Mouse (Mus musculus): Measurements from ENCODE around the gene Lpp.

The Lpp gene

DNA sequence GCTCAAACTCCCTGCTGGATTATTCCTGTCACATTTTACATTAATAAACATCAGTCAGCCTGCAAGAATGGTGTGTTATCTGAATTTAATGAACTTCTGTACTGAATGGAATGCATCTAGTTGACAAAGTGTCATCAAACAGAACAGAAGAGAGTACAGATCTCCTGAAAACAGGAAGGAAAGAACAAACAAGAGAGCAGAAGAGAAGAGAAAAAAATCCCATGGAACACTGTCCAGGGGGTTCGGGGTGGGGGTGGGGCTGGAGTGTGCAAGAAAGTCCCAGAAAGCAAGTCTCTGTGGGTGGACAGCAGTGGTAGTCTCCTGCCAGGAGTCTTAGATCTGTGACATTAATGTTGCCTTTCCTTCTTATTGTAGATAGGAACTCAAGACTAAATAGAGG, 412.8 kb downstream of the Lpp start:
- no peak for DNase-seq (ENCODE audit: low spot score in 2 of 2)

GRCm38 (mm10) chr16:24807565-24807964, 414.3 kb downstream of the Lpp start:
- no peak for DNase-seq (ENCODE audit: low spot score in 2 of 2)

DNA sequence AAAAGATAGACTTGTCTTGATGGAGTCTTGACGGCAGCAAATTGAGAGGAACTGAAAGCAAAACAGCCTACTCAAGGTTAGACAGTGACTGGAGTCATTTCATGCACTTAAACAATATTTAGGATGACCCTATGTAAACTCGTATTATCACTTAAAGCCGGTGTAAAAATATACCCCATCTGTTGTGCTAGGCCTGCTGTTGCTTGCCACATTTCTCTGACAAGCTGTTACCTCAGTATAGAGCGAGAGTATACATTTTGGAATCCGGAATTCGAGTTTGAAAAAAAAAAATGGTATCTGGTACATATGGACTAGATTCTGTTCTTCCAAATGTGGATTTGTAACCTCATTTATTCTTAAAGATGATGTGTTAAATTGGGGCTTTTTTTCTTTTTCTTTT, 416.5 kb downstream of the Lpp start:
- peak; percentile 15 to 28 for DNase-seq (ENCODE audit: low spot score in 2 of 2)

GRCm38 (mm10) chr16:24816621-24817020, 423.3 kb downstream of the Lpp start:
- DNase-seq (ENCODE audit: low spot score in 2 of 2), result no peak

GRCm38 (mm10) chr16:24817381-24817780, 424.1 kb downstream of the Lpp start:
- no peak for DNase-seq (ENCODE audit: low spot score in 2 of 2)

DNA sequence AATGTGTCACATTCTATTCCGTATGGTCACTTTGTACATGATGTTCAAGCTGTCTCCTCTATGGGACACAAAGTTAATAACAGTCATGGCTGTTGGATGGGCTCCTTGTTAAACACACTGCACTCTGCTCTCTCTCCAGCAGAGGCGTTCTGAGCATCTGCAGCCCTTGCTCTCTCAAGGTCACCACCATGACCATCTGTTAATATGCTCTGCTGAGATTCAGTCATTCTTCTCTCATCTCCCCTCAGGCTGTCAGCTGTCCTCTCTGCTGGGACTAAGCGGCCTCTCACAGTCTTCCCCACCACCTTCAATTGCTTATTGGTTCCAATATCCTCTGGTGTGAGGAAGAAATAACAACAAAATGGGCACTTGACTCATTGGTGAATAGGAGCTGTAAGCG, 425.8 kb downstream of the Lpp start:
- DNase-seq (ENCODE audit: low spot score in 2 of 2), result no peak

DNA sequence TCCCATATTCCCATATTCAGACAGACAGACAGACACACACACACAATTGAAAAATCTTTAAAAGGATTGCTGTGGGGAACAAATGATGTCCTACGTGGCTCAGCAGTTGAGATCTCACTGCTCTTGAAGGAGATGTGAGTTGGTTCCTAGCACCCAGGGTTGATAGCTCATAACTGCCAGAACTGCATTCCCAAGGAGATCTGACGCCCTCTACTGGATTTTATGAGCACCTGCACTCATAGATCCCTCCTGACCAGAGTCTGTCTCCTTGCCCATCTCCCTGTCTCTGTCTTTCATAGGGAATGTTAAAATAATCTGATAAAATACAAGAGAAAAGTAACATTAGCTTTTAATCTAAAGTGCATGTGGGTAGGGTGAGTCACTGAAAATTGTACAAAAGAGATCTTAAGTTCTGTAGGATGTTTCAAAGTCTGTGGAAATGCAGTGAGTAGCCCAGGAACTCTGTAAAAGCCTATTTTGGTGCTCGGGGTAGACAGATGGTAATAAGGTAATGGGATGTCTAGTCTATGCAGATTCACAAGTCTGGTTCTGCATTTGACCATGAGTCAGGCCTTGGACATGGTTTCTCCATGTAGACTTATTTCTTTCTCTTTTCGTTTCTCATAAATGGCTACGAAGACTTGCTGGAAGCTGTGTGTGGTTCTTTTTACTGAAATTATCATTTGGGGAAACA, 429.0 kb downstream of the Lpp start:
- DNase-seq (ENCODE audit: low spot score in 2 of 2), result peak; percentile 3 to 8

DNA sequence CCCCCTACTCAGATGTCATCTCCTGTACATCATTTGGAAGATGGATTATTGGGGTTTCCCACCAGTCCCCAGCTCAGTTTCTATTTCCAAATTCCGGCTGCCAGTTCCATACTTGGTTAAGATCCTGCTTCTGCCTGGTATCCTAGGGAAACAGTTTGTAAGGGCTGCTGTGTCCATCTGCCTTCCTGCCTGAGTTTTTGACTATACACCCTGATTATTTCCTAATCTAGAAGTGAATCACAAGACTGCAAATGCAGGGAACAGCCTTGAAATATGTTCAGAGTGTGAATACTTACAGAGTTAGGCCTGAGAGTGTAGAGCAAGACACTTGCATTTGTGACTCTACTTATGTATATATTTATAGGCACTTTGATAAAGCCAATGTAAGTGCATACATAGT, 429.6 kb downstream of the Lpp start:
- no peak for DNase-seq (ENCODE audit: low spot score in 2 of 2)

- DNase-seq (ENCODE audit: low spot score in 2 of 2), result peak in 1 of 2 experiments; percentile 8
Observed at GRCm38 (mm10) chr16:24826390-24826789, 433.1 kb downstream of the Lpp start.

GRCm38 (mm10) chr16:24828207-24828803, 435.0 kb downstream of the Lpp start:
- no peak for DNase-seq (ENCODE audit: low spot score in 2 of 2)

DNA sequence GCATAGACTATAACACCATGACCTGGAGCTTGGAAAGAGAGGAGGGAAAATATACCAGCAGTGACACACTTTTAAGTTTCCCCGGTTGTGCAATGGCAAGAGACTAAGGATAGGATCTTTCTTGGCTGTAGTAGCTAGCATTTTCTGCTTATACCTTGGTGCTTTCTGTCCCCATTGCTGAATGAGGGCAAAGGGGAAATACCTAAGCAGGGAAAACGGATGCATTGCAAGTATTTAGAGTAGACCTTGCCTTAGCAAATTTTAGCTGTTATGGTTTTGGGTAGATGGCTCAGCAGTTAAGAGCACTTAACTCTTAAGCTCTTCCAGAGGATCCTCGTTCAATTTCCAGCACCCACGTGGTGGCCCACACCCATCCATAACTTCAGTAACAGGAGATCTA, 436.6 kb downstream of the Lpp start:
- no peak for DNase-seq (ENCODE audit: low spot score in 2 of 2)

DNA sequence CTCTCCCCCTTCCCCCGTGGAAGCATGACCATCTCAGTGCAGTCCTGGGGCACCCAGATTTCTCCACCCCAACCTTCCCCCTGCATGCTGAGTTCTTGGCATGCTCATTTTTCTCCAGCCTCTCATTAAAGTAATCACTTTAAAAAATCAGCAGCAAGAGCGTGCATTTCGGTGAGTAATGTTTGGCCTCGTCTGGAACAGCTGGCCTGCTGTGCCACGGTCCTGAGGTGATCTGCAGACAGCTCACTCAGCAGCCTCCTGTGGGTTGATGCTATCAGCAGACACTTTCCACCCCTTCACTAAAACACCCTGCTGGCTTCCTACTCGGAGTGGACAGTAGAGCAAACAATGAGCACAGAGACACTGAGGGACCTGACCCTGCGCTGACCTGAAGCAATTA, 437.6 kb downstream of the Lpp start:
- DNase-seq (ENCODE audit: low spot score in 2 of 2), result no peak

DNA sequence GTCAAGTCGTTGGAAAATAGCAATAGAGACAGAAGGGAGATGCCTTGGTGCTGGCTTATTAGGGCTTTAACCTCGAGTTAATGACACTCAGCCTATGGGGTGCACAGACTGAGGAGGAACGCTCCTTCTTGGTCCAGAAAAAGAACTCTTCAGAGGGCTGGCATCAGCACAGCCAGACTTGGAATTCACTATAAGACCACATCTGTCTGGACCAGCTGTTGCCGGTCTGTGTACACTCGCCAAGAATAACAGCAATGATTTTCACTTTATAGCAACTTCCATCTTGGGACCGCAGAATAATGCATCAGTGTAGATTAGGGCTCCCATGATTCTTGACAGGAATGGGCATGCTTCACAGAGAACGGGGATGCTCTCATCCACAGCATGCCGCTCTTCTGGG, 439.9 kb downstream of the Lpp start:
- DNase-seq (ENCODE audit: low spot score in 2 of 2), result no peak

- DNase-seq (ENCODE audit: low spot score in 2 of 2), result no peak
Observed at GRCm38 (mm10) chr16:24834536-24834935, 441.2 kb downstream of the Lpp start.

DNA sequence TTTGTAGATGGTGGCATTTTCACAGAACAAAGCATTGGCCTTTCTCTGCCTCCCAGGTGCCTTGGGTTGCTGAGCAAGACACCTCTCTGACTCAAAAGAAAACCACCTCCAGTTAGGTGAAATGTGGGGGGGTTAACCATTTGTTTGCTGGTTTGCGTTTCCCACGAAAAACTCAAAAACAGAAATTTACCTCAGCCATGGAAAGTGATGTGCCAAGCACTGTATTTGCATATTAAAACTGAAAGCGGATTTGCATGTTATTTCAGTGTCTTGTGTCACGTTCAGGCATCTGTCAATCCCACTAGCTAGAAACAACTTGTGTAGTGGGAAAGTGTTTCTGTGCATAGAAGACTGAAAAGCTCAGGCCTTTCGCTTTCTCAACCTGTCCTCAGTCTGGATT, 443.2 kb downstream of the Lpp start:
- DNase-seq (ENCODE audit: low spot score in 2 of 2), result no peak

DNA sequence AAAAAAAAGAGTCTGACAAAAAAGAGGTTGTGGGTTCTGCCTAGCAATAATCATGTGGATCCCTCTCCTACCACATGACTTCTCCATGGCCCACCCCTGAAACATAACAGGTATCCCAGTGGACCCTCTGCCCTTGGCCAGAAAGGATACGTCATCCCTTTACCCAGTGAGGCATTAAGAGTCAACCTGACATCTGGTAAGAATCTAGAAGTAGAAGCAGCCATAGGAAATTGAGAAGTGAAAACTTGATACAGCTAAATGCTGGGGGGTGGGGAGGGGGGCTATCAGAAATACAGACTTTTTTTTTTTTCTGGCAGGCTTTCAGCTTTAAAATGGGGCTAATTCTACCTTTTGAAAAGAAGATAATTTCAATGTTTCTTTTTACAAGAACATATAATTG, 445.7 kb downstream of the Lpp start:
- no peak for DNase-seq (ENCODE audit: low spot score in 2 of 2)

DNA sequence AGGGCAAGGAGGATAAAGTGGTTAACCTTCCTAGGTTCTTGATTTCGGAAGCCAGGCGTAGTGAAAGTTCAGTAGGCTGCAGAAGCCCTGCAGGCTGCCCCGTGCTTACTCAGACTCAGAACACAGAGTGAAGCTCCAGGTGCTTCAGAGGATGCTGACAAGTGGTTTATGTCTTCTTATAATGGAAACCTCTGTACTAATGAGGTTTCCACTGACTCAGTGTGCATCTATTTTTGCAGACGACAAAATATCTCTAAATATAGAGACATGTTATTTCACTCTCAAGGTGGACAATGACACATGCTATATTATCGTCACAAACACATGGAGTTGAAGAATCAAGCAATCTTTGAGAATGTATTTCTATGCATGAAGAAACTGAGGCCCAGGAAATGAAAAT, 446.8 kb downstream of the Lpp start:
- no peak for DNase-seq (ENCODE audit: low spot score in 2 of 2)

GRCm38 (mm10) chr16:24846141-24846540, 452.8 kb downstream of the Lpp start:
- no peak for DNase-seq (ENCODE audit: low spot score in 2 of 2)

DNA sequence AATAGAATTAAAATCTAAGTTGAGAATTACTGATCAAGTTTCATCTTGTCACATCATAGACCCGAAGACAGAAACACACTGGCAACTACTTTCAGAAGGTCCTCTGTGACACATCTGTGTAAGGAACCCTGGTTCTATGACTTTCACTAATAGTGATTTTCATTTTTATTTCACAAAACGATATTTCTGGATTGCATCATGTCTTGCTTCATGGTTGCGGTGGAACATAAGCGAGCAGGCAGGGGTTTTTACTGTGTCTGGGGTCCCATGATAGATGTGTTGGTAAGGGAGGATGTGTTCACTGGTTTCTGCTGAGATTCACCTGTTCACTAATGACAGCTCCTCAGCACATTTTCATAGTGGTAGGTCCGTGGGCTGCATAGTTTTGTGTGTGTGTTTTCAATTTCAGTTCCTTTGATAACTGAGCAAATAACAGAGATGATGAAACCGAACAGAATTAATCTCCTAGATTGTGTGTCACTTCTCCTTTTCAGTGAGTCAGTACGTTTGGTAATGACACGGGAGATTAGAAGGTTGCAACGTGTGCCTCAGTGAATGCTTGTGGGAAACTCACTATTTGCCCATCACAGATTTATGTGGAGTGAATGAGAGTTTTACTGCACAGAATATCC, 466.3 kb downstream of the Lpp start:
- DNase-seq (ENCODE audit: low spot score in 2 of 2), result no peak

- no peak for DNase-seq (ENCODE audit: low spot score in 2 of 2)
Observed at GRCm38 (mm10) chr16:24860445-24860844, 467.1 kb downstream of the Lpp start.

DNA sequence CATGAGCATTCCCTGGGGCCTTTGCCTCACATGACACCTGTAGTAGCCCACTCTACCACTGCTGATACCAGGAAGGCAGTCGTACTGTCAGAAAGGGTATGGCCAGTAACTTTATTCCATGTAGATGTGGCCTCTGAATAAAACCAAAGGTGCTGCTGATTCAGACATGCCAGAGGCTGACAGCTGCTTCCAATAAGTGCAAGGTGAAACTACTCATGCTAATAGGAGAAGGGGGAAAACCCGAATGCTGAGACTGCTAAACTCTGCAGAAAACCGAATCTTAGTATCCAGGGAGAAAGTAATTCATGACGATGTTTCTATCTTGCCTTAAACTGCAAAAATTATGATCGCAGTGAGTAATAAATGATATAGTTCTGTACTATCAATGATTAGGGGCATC, 468.1 kb downstream of the Lpp start:
- DNase-seq (ENCODE audit: low spot score in 2 of 2), result no peak

GRCm38 (mm10) chr16:24874235-24874634, 480.9 kb downstream of the Lpp start:
- no peak for DNase-seq (ENCODE audit: low spot score in 2 of 2)

DNA sequence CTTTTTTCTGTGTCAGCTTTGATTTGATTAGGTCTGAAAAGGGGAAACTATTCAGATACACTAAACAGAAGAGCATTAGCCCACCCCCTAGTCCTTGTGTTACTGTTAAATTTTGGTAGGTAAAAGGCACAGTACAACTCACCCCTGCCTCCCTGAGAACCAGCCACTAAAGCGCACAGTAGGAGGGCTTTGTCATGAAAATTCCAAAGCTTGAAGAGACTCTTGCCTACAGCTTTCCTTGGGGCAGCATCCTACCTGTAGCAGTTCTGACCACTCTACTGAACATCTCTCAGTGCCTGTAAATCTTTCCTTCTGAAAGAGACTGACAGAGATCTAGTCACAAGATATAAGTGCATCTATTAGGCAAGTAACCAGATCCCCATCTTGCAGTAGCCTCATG, 482.4 kb downstream of the Lpp start:
- DNase-seq (ENCODE audit: low spot score in 2 of 2), result no peak

All from left cerebral cortex, adult 9 months (tissue).